ENCODE assay signal across 9 mouse cellular contexts in genomic region chr1:71036999-71037398, GRCm38 (mm10).
A peak's percentile ranks its signal among the peaks of the same experiment; 100 is the strongest.
DNase-seq lines count a peak whose midpoint lies in the region; ATAC-seq and TF ChIP-seq lines count a peak whose summit lies in the region.
"Had no signal": no experiment of that assay in that cellular context is flagged by ENCODE, and none has a peak within 500 bp of the region (broad histone marks: within the 10 kb centered on the region; RNA-seq: fewer than 3 reads in every experiment).

No protein-coding gene starts in this region.

- no peak overlapping the region for H3K4me2 ChIP-seq in lung, embryonic 14.5 days
- H3K4me2 ChIP-seq in hindbrain, embryonic 12.5 days (replicated peaks): no peak overlapping the region

- H3K9me3 ChIP-seq in lung, embryonic 14.5 days (ENCODE audit: low read depth, low read length): no peaks in the 10 kb centered on the region
- H3K9me3 ChIP-seq in hindbrain, embryonic 12.5 days (replicated peaks): no peaks in the 10 kb centered on the region

- ATAC-seq in lung, embryonic 14.5 days (ENCODE audit: insufficient read depth): peak; percentile 62; the same call in 1 of the 2 replicates
- peak; percentile 76; the same call in 1 of the 2 replicates for ATAC-seq in hindbrain, embryonic 12.5 days (ENCODE audit: low FRiP score)
- ATAC-seq in monocyte, adult 5-6 weeks (replicated peaks; ENCODE audit: insufficient number of reproducible peaks, low FRiP score, low TSS enrichment, poor library complexity, severe bottlenecking): no peak

- H3K27ac ChIP-seq in lung, embryonic 14.5 days (ENCODE audit: low read depth): no peak overlapping the region
- H3K27ac ChIP-seq in hindbrain, embryonic 12.5 days: no peak overlapping the region

- H3K36me3 ChIP-seq in lung, embryonic 14.5 days (ENCODE audit: insufficient read depth): no peaks in the 10 kb centered on the region
- no peaks in the 10 kb centered on the region for H3K36me3 ChIP-seq in hindbrain, embryonic 12.5 days

- no peak overlapping the region for H3K9ac ChIP-seq in lung, embryonic 14.5 days
- no peak overlapping the region for H3K9ac ChIP-seq in hindbrain, embryonic 12.5 days

- H3K27me3 ChIP-seq in lung, embryonic 14.5 days (ENCODE audit: insufficient read depth, low read length): no peaks in the 10 kb centered on the region
- no peaks in the 10 kb centered on the region for H3K27me3 ChIP-seq in hindbrain, embryonic 12.5 days

- H3K4me1 ChIP-seq in lung, embryonic 14.5 days (ENCODE audit: insufficient read depth): no peaks in the 10 kb centered on the region
- H3K4me1 ChIP-seq in hindbrain, embryonic 12.5 days: no peaks in the 10 kb centered on the region

- no peak overlapping the region for H3K4me3 ChIP-seq in lung, embryonic 14.5 days (ENCODE audit: low read depth, low read length)
- no peak overlapping the region for H3K4me3 ChIP-seq in hindbrain, embryonic 12.5 days
- H3K4me3 ChIP-seq: erythroblast, embryonic 14.5 days had no signal

- peak; percentile 70 for TF ChIP-seq CTCF in lung, embryonic 14.5 days (IDR thresholded peaks at IDR 0.05; ENCODE audit: low read depth)

- peak; percentile 72 for DNase-seq in lung, embryonic 14.5 days
- no peak for DNase-seq in lung, postnatal 14 days
- DNase-seq in brain, adult 2 months (ENCODE audit: low read depth, low spot score): peak; percentile 5
- DNase-seq in mesoderm, embryonic 11.5 days (ENCODE audit: low read depth, low spot score): peak; percentile 53
- DNase-seq in urinary bladder, postnatal 25 days (ENCODE audit: low spot score): no peak
- DNase-seq in spleen, postnatal 36 days (ENCODE audit: low spot score in 2 of 2): no peak

- 70% methylated on average over 7 of the region's 7 CpGs for WGBS in lung, embryonic 14.5 days
- WGBS in hindbrain, embryonic 12.5 days: 48% methylated on average over 7 of the region's 7 CpGs

Comparison
In these comparisons a context has a peak if more than half of its experiments do, and no peak if none do; other contexts are left out.
1. DNase-seq: peak in lung, embryonic 14.5 days (single experiment), brain, adult 2 months (single experiment) and mesoderm, embryonic 11.5 days (single experiment); none in lung, postnatal 14 days (single experiment), urinary bladder, postnatal 25 days (single experiment) and spleen, postnatal 36 days (0 of 2).